Mouse (Mus musculus) hindbrain, embryonic 11.5 days (tissue): ENCODE data around the gene Mrps27. TPM values are rescaled to one million over a fixed set of nuclear protein-coding genes. Genes with fewer than 3 reads are reported as not detected.

ENCODE experiments used
- ATAC-seq: fragments of 200-750 bp; cut with Nextera tagmentation; 2 replicates; pipeline ENCODE4 v1.8.0; 2017; ENCODE audit warnings: mild to moderate bottlenecking, moderate TSS enrichment, moderate library complexity; ENCODE audit not compliant: low FRiP score
- DNase-seq: peaks from one replicate; pipeline ENCODE4 v3.0.0-alpha.2; 2015; ENCODE audit warnings: low spot score
- H3K27ac ChIP-seq: fragments of 300-500 bp; sonication (generic); 2 replicates; pipeline ENCODE4 v1.5.1; 2014; ENCODE audit warnings: mild to moderate bottlenecking, low read depth, low read length
- H3K27me3 ChIP-seq: fragments of 300-500 bp; sonication (generic); 2 replicates; pipeline ENCODE4 v1.6.1; 2014; ENCODE audit warnings: mild to moderate bottlenecking, low read length, moderate library complexity, mixed read lengths; ENCODE audit not compliant: control insufficient read depth, insufficient read depth
- H3K36me3 ChIP-seq: fragments of 300-500 bp; sonication (generic); 2 replicates; pipeline ENCODE4 v1.6.1; 2014; ENCODE audit warnings: mild to moderate bottlenecking, low read length, moderate library complexity, mixed read lengths; ENCODE audit not compliant: control insufficient read depth, insufficient read depth
- H3K4me1 ChIP-seq: fragments of 300-500 bp; sonication (generic); replicated peaks from 2 replicates; pipeline ENCODE4 v1.6.1; 2014; ENCODE audit warnings: low read length, mixed read lengths; ENCODE audit not compliant: control insufficient read depth, insufficient read depth
- H3K4me2 ChIP-seq: fragments of 300-500 bp; sonication (generic); replicated peaks from 2 replicates; pipeline ENCODE4 v1.6.1; 2014; ENCODE audit warnings: mild to moderate bottlenecking, low read depth, low read length
- H3K4me3 ChIP-seq: fragments of 300-500 bp; sonication (generic); 2 replicates; pipeline ENCODE4 v1.5.1; 2014; ENCODE audit warnings: low read depth, low read length
- H3K9ac ChIP-seq: fragments of 300-500 bp; sonication (generic); 2 replicates; pipeline ENCODE4 v1.6.1; 2014; ENCODE audit warnings: low read depth, low read length
- H3K9me3 ChIP-seq: fragments of 300-500 bp; sonication (generic); 2 replicates; pipeline ENCODE4 v1.6.1; 2016; ENCODE audit warnings: low read length; ENCODE audit not compliant: control insufficient read depth
- WGBS: fragments of 180-500 bp; shearing (Covaris S2); extraction: QIAGEN DNeasy Blood & Tissue Kit; methylation state at CpG from one replicate; pipeline ENCODE4 v1.1.7; 2014; 5-methylcytosine and 5-hydroxymethylcytosine counted together
- polyA plus RNA-seq: library from polyadenylated mRNA; unstranded; fragments of >200 nt; fragmentation: Nextera tagmentation; extraction: Ambion mirVana; gene quantifications from 2 replicates; pipeline ENCODE4 v1.2.1, GENCODE M21; 2014

Mrps27 gene
- polyA plus RNA-seq, 1 experiment from 2014 or later = 55.6 TPM

DNA sequence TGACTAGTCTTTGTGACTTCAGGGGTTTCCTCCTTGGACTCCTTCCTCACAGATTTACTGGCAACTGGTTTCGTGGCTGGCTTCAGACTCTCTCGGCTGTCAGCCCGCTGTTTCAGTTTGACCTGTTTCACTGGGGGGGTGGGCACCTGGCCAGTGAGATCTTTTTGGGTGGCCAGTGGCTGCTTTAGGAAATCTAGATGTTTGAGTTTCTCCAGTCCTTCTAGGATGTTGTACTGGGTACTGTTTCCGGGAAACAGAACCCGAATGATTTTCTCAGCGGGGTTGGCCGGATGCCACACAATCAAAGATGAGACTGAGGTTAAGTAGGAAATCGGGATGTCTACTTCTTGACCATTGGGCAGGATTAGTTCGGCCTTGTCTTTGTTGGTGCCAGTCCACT, 89.9 kb downstream of the Mrps27 start:
- Histone ChIP-seq H3K27ac (no peak overlapping the region), H3K4me1 (no peaks in the 10 kb centered on the region), H3K4me2 (no peak overlapping the region), H3K36me3 (peaks cover 58% of the 10 kb centered on the region), H3K4me3 (no peak overlapping the region), H3K9ac (no peak overlapping the region), H3K27me3 (no peaks in the 10 kb centered on the region), H3K9me3 (no peaks in the 10 kb centered on the region)
- ATAC-seq (no peak), DNase-seq (no peak)
- WGBS = 93% methylated on average over 9 of the region's 9 CpGs

DNA sequence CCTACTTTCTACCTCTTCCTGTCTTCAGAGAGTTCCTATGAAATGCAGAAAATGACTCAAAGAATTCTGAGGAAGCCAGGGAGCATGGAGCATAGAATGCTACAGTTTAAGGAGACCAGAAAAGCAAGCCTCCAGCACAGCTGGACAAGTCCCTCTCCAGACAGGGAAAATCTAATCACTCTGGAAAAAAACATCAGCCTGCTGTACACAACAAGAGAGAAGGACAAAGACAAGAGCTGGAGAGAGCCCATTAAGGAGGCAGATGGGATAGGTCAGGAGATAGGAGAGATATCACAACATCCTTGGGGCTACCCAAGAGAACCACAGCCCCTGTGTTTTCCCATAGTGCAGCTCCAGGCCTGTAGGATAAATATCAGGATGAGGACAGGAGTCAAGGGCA, 92.5 kb downstream of the Mrps27 start:
- no peak for ATAC-seq
- no peak overlapping the region for H3K4me2 ChIP-seq
- peaks cover 4% of the 10 kb centered on the region; the same call in 1 of the 2 replicates for H3K4me1 ChIP-seq
- H3K9me3 ChIP-seq = no peaks in the 10 kb centered on the region
- H3K36me3 ChIP-seq = peaks cover 59% of the 10 kb centered on the region
- H3K27ac ChIP-seq = no peak overlapping the region
- H3K4me3 ChIP-seq = no peak overlapping the region
- H3K9ac ChIP-seq = no peak overlapping the region
- H3K27me3 ChIP-seq = no peaks in the 10 kb centered on the region
- DNase-seq = no peak

DNA sequence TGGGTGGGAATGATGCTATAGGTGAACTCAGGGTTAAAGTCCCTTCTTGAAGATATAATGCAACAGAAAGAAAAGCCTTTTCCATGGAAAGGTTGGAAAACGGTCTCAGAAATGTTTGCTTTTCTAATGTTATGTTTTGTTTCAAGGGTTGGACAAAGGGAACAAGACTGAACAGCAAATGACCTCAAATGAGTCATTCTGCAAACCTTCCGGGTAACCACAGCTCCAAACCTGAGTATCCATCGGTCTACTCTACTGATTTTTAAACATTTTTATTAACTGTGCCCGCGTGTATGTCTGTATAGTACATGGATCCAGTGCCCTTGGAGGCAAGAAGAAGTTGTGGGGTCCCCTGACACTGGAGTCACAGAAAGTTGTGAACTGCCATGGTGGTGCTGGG, 94.8 kb downstream of the Mrps27 start:
- Histone ChIP-seq H3K4me1 (peaks cover 7% of the 10 kb centered on the region; the same call in 1 of the 2 replicates), H3K27me3 (no peaks in the 10 kb centered on the region), H3K9me3 (no peaks in the 10 kb centered on the region), H3K27ac (no peak overlapping the region), H3K9ac (no peak overlapping the region), H3K4me2 (no peak overlapping the region), H3K4me3 (no peak overlapping the region), H3K36me3 (peaks cover 40% of the 10 kb centered on the region)
- DNase-seq (no peak), ATAC-seq (no peak)
- WGBS = 95% methylated on average over 5 of the region's 5 CpGs

DNA sequence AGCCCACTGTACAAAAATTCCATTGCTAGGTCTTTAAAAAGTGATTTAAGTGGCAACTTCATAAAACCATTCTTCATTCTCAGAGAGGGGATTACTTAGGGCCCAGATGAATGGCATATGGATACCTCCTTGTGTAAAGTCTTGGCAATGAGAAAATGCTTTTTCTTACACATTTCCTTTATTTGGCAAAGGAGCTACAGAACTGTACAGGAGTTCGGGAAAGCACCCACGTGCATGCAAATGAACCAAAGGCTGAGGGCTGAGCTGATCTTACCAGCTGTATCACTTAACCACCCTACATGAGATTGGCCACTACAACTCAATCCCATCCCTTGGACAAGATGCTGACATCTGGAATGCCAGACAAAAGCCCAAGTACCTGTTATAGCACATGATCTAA, 95.6 kb downstream of the Mrps27 start:
- H3K4me1 ChIP-seq = peaks cover 9% of the 10 kb centered on the region; the same call in 1 of the 2 replicates
- no peak for ATAC-seq
- no peak overlapping the region for H3K27ac ChIP-seq
- H3K27me3 ChIP-seq = no peaks in the 10 kb centered on the region
- peaks cover 32% of the 10 kb centered on the region for H3K36me3 ChIP-seq
- no peak overlapping the region for H3K9ac ChIP-seq
- no peak for DNase-seq
- no peak overlapping the region for H3K4me2 ChIP-seq
- no peak overlapping the region for H3K4me3 ChIP-seq
- WGBS = 97% methylated on average over 2 of the region's 2 CpGs
- H3K9me3 ChIP-seq = no peaks in the 10 kb centered on the region

DNA sequence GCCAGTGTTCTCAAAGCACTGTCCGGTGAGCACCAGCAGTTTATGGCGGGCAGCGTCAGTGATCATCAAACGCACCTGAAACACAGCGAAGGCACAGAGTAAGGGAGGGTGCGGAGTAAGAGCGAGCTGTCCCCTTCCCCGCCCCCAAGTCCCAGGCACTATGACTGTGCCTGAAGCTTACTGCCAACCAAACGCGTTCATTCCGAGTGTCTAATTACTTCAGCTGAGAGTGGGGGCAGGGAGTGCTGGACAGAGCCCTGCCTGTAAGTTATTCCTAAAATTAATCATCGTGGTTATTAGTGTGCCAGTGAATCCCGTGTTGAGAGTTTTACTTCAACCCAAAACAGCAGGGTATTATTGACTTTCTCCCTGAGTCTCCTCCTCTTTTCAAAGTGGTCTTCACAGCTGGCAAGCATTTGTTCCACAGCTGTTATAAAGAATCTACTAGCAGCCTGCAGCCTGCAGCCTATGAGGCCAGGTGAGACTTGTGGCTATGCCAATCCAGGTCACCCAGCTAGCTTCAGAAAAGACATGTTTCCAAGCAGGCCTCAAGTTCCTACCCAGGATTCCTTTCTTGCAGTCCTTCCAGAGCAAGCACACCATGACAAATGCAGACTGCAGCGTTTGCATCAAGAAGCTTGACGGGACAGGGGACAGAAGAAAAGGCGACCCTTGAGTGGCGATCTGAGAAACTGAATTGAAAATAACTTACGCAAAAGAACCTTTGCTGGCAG, 97.3 kb downstream of the Mrps27 start:
- WGBS = 45% methylated on average over 18 of the region's 18 CpGs
- Histone ChIP-seq H3K27ac (peak overlapping the region; percentile 95), H3K27me3 (no peaks in the 10 kb centered on the region), H3K4me3 (peak overlapping the region; percentile 35; the same call in 1 of the 2 replicates), H3K36me3 (peaks cover 24% of the 10 kb centered on the region), H3K4me1 (peaks cover 15% of the 10 kb centered on the region), H3K4me2 (peak overlapping the region; percentile 55), H3K9me3 (no peaks in the 10 kb centered on the region), H3K9ac (0 out of 2 replicates have a peak overlapping the region, but pooled peaks have one; percentile 47)
- ATAC-seq (no peak), DNase-seq (no peak)

DNA sequence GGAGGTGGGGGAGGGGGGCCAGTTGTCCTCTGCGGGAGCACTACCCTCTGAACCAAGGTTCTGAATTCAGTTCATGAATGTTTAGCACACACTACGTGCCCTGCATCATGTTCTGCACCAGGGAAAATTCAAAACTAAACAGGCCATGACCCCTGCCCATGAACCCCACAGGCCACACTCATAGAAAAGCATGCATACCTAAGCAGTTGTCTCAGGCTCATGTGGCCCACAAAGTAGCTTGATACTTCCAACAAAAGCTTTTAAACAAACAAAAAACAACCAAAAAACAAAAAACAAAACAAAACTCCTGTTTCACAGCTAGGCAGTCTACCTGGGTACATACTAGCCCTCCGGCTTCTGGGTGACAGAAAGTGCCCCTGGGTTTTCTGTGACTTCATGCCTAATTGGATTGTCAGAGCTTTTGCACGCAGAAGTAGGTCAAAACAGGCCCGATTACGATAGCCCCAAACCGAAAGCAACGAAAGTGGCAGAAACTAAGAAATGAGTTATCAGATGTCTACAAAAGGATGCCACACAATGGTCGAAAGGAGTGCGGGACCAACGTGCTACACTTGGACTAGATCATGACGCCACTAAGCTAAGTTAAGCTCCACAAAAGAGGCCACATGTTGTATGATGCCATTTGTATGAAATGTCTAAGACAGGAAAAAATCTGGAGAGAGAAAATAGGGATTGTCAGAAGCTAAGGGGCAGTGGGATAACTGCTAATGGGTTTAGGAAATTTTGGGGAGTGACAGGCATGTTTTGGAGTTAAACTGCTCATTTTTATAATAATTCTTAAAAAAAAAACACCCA, 98.1 kb downstream of the Mrps27 start:
- Histone ChIP-seq H3K27me3 (no peaks in the 10 kb centered on the region), H3K36me3 (peaks cover 21% of the 10 kb centered on the region), H3K4me1 (peaks cover 23% of the 10 kb centered on the region), H3K9me3 (no peaks in the 10 kb centered on the region), H3K4me3 (peak overlapping the region; percentile 35), H3K27ac (peak overlapping the region; percentile 95), H3K9ac (peak overlapping the region; percentile 60), H3K4me2 (peak overlapping the region; percentile 55)
- DNase-seq = peak; percentile 45
- WGBS = 33% methylated on average over 12 of the region's 12 CpGs
- ATAC-seq = no peak

DNA sequence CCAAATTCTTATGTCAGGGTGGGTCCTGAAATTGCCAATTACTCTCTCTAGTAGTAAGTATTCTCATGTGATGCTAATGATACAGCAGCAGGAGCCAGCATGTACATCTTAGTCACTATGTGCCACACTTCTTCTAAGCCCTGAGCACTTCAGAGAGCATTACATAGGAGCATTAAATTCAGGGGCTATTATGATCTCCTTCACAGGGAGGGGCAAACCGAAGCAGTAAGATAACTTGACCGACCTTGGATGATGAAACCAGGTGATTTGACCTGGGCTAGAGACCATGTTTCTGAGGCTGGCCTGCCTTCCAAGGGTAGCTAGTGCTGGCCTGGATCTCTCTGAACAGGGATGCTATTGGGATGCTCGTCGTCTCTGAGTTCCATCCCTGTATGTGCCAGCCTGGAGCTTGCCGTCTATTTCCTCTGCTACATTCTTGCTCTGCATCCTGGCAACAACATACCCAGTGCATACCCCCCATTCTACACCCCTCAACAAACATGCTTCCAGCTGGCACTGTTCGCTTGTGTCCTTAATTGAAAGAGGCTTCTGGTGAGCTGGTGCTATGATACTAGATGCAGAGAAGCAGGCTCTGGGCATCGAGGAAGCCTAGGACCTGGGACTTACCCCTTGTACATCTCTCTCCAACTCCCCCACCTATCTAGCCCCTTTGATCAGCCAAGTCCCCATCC, 99.0 kb downstream of the Mrps27 start:
- 35% methylated on average over 7 of the region's 7 CpGs for WGBS
- Histone ChIP-seq H3K9ac (peak overlapping the region; percentile 60), H3K27ac (peak overlapping the region; percentile 95), H3K27me3 (no peaks in the 10 kb centered on the region), H3K9me3 (no peaks in the 10 kb centered on the region), H3K4me3 (peak overlapping the region; percentile 35), H3K4me2 (peak overlapping the region; percentile 55), H3K4me1 (peaks cover 28% of the 10 kb centered on the region), H3K36me3 (peaks cover 21% of the 10 kb centered on the region)
- peak; percentile 17 for ATAC-seq
- DNase-seq = peak; percentile 60

DNA sequence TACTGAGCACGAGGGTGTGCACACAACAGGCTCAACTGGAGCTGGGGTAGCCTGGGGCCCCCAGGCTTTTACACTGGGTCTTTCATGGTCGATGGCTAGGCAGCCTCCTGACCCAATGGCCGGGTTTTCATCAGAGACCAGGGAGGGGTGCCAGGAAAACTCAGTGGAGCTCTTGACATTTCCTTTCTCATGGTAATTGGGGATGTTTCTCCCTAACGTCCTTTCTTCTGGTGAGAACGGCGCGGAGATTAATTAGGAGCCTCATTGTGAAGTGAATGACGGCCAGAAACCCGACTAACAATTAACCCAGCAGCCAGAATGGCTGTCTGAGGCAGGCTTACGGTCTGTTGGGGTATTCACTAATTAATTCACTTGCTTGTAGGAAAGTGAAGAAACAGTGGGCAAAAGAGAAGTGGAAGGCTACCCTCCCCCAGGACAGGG, 99.9 kb downstream of the Mrps27 start:
- no peaks in the 10 kb centered on the region for H3K9me3 ChIP-seq
- peaks cover 20% of the 10 kb centered on the region for H3K36me3 ChIP-seq
- H3K4me2 ChIP-seq = peak overlapping the region; percentile 55
- no peaks in the 10 kb centered on the region for H3K27me3 ChIP-seq
- 10% methylated on average over 10 of the region's 10 CpGs for WGBS
- H3K4me3 ChIP-seq = peak overlapping the region; percentile 35
- DNase-seq = peak; percentile 80
- peak overlapping the region; percentile 95 for H3K27ac ChIP-seq
- peaks cover 28% of the 10 kb centered on the region for H3K4me1 ChIP-seq
- peak overlapping the region; percentile 60 for H3K9ac ChIP-seq
- ATAC-seq = peak; percentile 90
